Mouse (Mus musculus) spleen, embryonic (tissue): Measurements from ENCODE around the gene Guca1b.

ENCODE experiments used
- CTCF ChIA-PET: fragments of 350-600 bp; sonication (Branson Sonifier 250); formaldehyde crosslinking; loops from one replicate; lab custom pipeline; 2022; lab: Charles Lee

Guca1b gene

DNA sequence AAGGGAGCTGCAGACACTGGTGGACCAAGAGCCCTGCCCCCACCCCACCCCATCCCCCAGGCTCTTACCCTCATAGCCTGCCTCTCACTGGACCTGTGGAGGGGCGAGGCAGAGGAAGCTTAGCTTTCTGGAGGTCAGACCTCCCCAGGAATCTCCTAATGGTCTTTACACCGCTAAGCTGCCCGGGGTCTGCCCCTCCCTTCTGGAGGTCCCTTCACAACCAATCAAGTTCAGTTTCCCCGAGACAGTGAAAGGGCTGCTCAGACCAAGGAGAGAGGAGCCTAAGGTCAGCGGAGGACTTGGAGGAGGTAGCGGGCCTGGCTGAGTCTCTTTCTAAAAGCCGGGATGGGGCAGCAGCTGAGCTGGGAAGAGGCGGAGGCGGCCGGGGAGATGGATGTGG is at the start of gene Guca1b:
TSS of gene Guca1b (plus strand) at position 249 of the 400 bp plus-strand sequence.
- CTCF ChIA-PET, result interaction anchor here (0.6 kb wide), 2 partner anchors 600 to 1040 kb away, joined by 10 read pairs; no protein-coding TSS in a partner anchor

- CTCF ChIA-PET, result no interaction called here
Observed at GRCm38 (mm10) chr17:47343121-47343520, 42.1 kb upstream of the Guca1b start.

DNA sequence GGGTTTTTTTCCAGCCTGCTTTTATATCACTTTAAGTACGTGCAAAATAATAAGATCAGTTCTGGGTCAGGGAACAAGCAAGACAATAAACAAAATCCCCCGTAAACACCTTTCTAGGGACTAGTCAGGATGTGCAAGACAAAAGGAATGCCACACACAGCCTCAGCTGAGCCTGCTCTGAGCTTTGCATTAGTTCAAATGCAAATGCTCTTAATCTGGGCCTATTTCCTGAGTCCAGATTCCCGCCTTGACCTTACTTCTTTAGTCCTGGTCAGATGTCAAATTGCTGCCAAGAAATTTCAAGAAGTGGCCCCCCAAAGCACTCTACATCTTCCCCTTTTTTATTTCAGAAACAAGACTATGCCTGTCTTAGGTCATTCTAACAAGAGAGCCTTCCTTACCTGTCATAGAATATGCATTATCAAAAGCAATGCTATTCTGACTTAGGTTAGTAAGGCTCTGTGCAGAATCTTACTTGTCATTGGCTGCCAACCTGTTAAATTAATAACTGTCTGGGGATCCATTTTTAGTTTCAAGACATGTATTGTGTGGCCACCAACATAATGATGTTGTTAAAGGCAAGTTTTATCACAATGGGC is 35.4 kb upstream of the Guca1b start:
- CTCF ChIA-PET, result no interaction called here

GRCm38 (mm10) chr17:47359964-47360363 is 25.2 kb upstream of the Guca1b start:
- CTCF ChIA-PET, result interaction anchor here (0.6 kb wide), 1 partner anchor 9 kb away, joined by 4 read pairs; no protein-coding TSS in a partner anchor

- CTCF ChIA-PET, result interaction anchor here (0.6 kb wide), 1 partner anchor 351 kb away, joined by 3 read pairs; no protein-coding TSS in a partner anchor
Observed at GRCm38 (mm10) chr17:47361343-47361742, 23.9 kb upstream of the Guca1b start.

- CTCF ChIA-PET, result no interaction called here
Observed at GRCm38 (mm10) chr17:47368401-47369086, 16.6 kb upstream of the Guca1b start, which contains the start of gene Mrps10. Mrps10 (plus strand) TSS chr17:47368887.

DNA sequence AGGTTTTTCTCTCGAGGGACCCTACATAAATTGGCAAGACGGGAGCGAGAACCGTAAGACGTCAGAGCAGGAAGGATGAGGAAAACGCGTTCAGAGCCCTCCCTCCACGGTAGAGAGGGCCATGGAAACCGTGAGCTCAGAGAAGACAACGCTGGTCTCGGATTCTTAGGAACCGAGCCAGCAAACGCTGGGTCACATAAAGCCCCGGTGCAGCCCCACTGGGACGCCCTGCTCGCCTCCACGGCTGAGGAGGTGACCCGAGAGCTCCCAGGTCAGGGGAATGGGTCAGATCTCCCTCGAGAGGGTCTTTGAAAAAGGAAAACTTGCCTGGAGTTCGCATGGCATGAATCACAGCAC is 16.1 kb upstream of the Guca1b start:
- CTCF ChIA-PET, result no interaction called here

GRCm38 (mm10) chr17:47371451-47371850 is 13.7 kb upstream of the Guca1b start:
- CTCF ChIA-PET, result interaction anchor here (0.6 kb wide), 1 partner anchor 911 kb away, joined by 21 read pairs; no protein-coding TSS in a partner anchor

- CTCF ChIA-PET, result no interaction called here
Observed at GRCm38 (mm10) chr17:47373991-47374390, 11.2 kb upstream of the Guca1b start.

GRCm38 (mm10) chr17:47376779-47377280 is 8.4 kb upstream of the Guca1b start:
- CTCF ChIA-PET, result no interaction called here

GRCm38 (mm10) chr17:47378133-47378532 is 7.1 kb upstream of the Guca1b start:
- CTCF ChIA-PET, result no interaction called here

DNA sequence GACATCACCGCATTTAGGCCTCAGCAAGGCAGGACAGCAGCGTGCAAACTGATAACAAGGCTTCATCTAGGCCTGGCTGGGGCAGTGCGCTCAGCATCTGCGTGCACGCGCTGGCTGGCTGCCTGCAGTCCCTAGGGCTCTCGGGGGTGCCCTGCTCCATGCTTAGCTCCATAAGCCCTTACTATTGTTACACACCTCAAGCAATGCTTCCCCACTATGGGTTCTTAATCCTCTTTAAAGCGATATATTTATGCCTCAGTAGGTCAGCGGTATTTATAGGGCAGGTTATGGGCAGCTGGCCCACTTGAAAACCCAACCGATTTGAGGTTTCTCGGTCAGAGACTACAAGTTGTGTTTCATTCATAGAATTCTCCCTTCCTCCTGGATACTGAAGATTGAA is 3.3 kb upstream of the Guca1b start:
- CTCF ChIA-PET, result no interaction called here

- CTCF ChIA-PET, result no interaction called here
Observed at GRCm38 (mm10) chr17:47383266-47383665, 1.9 kb upstream of the Guca1b start.

- CTCF ChIA-PET, result no interaction called here
Observed at GRCm38 (mm10) chr17:47384064-47384463, 1.1 kb upstream of the Guca1b start.

- CTCF ChIA-PET, result interaction anchor here (0.5 to 0.6 kb wide), 2 partner anchors 222 to 400 kb away, joined by 4 read pairs; no protein-coding TSS in a partner anchor
Observed at GRCm38 (mm10) chr17:47386649-47387048, 1.5 kb downstream of the Guca1b start.

- CTCF ChIA-PET, result interaction anchor here (0.6 kb wide), 1 partner anchor 405 kb away, joined by 3 read pairs; no protein-coding TSS in a partner anchor
Observed at GRCm38 (mm10) chr17:47394223-47394869, 9.2 kb downstream of the Guca1b start.

DNA sequence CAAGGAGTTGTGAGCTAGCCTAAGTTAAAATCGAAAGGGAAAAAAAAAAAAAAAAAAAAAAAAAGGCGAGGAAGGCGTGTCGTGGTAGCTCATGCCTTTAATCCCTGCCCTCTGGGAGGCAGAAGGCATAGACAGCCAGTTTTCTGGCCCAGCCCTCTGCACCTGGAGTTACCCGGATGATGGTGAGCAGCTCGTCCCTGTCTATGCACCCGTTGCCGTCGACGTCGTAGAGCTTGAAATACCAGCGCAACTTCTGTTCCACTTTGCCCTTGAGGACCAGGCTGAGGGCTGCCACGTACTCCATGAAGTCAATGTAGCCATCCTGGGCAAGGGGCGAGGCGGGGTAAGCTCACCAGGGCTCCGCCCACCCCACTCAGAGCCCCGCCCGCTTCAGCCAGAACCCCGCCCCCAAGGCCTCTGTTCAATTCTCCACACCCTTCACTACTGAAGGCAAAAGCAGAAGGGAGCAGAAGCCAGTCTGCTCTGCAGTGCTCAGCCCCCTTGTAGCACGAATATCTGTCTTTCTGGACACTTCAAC is 10.3 kb downstream of the Guca1b start:
- CTCF ChIA-PET, result interaction anchor here (0.6 to 0.7 kb wide), 2 partner anchors 12 to 276 kb away, joined by 4 to 5 read pairs; no protein-coding TSS in a partner anchor

DNA sequence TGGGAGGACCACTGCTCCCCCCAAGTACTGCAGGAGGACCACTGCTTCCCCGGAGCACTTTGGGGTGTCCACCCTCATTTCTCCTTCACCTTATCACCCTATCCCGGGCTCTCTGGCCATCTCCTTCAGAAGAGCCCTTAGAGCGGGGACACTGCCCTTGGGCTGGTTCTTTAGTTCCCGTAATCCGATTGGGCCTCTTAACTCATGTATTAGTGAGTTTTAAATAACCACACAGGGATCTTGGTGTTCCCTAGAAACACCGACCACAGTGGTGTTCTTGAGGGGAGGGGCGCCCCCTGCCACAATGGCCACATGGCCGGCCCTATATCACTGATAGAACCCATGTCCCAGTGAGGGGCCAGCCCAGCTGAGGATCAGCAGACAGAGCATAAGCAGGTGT is 13.9 kb downstream of the Guca1b start:
- CTCF ChIA-PET, result no interaction called here

DNA sequence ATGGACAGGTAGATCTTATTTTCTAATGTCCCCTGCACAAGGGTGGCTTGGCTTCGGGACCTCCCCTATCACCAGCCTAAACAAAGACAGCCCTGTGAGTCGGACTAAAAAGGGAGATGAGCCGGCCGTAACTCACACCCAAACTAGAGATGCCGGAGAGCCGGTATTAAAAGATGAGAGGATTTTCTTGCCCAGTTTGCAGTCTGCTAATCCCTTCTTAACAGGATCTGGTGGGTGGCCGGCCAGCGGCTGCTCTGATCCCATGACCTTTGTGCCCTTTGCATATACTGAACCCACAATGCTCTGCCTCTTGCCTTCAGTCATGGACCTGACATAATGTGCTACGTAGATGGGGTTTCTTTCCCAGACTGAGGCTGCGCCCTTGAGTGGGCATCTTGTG is 15.3 kb downstream of the Guca1b start, which contains the start of gene Guca1a:
TSS of gene Guca1a (minus strand) at position 134 of the 400 bp plus-strand sequence.
- CTCF ChIA-PET, result interaction anchor here (0.9 kb wide), 1 partner anchor 195 kb away, joined by 3 read pairs; no protein-coding TSS in a partner anchor

DNA sequence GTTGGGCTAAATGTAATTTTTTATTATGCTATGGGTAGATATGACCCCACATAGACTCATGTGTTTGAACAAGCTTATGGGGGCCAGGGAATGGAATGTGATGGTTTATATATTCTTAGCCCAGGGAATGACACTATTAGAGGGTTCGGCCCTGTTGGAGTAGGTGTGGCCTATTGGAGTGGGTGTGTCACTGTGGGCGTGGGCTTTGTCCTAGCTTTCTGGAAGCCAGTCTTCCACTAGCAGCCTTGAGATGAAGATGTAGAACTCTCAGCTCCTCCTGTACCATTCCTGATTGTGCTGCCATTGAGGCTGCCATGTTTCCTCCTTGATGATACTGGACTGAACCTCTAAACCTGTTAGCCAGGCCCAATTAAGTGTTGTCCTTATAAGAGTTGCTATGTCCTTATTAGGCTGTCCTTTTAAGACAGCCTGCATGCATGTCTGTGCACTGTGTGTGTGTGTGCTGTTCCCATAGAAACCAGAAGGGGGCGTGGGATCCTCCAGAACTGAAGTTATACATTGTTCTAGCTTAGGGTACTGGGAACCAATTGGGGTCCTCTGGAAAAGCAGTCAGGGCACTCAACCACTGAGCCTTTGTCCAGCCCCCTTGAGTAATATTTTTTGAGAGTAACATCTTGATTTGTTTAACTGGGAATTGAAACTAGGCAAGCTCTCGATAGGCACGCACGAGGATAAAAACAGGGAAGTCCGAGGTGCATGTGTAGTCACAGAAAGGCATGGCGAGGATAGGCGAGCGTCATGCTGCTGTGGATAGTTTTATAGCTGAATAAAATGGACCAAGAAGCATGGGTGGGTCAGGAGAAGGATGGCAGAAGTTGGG is 22.7 kb downstream of the Guca1b start:
- CTCF ChIA-PET, result interaction anchor here (0.7 kb wide), 1 partner anchor 13 kb away, joined by 4 read pairs; no protein-coding TSS in a partner anchor

DNA sequence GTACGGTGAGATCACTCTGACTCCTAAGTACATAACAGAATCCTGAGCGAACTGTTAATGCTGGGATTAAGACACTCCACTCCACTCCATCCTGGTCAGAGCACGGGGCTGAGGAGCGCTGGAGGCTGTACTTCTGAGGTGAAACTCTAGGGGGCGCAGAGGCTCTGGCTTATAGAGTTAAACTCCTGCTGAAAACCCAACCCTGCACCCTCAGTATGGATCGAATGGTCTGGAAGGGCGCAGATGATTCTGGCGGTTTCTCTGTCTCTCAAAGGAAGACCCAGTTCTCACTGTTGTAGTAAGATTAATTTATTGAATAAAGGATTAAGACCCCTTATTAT is 23.3 kb downstream of the Guca1b start:
- CTCF ChIA-PET, result no interaction called here
